Mouse (Mus musculus): ENCODE data around the gene Olfr427.
"Not testable (repeated sequence)": the region's sequence is repeated elsewhere in the genome, so short reads cannot be mapped to it uniquely, and the experiment has no call there.

The Olfr427 gene

DNA sequence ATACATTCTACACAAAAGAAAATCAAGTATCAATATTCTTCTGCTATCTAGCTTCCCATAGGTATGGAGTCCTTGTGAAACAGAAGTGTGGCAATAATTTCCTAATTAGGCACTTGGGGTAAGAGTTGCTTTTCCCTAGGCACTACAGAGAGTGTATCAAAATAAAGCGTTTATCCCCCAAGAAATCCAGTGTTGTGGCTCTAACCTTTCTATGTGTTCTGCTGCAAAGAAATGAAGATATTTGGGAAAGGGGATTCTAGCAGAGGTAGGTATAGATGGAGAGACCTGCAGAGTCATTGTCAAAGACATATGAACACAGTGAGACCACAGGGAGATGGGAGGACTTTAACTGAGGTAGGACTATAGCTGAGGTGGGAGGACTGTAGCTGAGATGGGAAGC lies at the start of gene Olfr427:
TSS of gene Olfr427 (plus strand) at position 301 of the 400 bp plus-strand sequence.
- no peak for DNase-seq (ENCODE audit: extremely low spot score, low spot score)

DNA sequence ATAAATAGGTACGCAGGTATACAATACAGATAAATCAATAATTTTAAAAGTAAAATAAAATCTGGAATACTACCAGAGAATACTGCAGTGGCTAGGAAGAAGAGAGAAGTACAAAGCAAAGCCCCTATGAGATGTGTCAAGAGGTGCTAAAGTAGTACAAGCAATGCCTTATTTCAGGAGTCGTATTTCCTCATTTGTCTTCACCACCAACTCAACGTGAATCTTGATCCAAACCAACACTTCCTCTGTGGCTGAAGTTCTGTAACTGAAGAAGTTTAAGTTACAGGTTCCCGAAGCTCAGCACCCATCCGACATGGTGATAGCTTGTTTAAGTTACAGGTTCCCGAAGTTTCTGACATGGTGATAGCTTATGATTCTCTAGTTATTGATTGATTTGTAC lies 48.5 kb upstream of the Olfr427 start:
- not testable (repeated sequence) for DNase-seq (ENCODE audit: extremely low spot score, low spot score)

DNA sequence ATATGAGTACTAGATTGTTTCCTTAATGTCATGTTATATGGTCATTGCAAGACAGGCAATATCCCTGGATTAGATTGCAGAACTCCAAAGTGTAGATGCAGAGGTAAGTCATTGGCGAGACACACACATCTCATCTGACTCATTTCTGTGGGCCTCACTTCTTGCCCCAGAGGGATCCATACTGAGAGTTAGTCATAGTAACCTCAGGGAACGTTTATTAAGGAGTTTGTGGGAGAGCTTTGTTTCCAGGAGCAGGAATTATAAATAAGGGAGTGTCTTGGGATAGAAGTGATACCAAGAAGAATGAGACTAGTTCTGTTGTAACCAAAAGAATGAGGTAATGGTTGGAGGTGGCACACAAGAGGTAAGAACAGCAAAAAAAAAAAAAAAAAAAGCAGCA lies 47.8 kb upstream of the Olfr427 start, which contains the start of gene Olfr432:
TSS of gene Olfr432 (plus strand) at position 313 of the 400 bp plus-strand sequence.
- no peak for DNase-seq (ENCODE audit: extremely low spot score, low spot score)

DNA sequence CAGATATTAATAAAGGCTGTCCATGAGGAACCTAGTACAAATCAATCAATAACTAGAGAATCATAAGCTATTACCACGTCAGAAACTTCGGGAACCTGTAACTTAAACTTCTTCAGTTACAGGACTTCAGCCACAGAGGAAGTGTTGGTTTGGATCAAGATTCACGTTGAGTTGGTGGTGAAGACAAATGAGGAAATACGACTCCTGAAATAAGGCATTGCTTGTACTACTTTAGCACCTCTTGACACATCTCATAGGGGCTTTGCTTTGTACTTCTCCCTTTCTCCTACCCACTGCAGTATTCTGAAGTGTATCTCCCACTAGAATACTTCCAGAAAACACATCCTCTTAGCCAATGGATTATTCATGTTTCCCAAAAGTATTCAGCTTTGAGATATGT lies 47.3 kb upstream of the Olfr427 start:
- not testable (repeated sequence) for DNase-seq (ENCODE audit: extremely low spot score, low spot score)

DNA sequence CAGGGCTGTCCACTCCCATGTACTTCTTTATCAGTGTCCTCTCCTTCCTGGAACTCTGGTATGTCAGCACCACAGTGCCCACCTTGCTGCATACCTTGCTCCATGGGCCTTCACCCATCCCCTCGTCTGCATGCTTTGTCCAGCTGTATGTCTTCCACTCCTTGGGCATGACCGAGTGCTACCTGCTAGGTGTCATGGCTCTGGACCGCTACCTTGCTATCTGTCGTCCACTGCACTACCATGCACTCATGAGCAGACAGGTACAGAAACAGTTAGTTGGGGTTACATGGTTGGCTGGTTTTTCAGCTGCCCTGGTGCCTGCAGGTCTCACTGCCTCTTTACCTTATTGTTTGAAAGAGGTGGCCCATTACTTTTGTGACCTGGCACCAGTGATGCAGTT lies 46.2 kb upstream of the Olfr427 start:
- DNase-seq (ENCODE audit: extremely low spot score, low spot score), result no peak

DNA sequence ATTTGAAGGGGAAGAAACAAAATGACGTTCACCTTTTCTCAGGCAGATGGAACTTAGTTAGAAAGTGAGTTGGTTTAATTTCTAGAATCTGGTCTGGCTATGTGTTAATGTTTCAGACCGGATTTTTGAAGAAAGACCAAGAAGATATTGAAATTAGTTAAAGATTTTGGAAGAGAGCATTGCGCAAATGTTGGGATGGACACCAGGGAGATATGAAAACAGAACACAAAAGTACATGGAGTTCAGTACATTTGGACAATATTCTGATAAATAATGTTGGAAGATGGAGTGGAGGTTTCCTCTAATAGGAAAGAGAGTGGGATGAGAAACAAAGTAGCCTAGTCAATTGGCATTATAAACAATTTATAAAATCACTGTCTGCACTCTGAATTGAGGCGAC lies 45.2 kb upstream of the Olfr427 start:
- no peak for DNase-seq (ENCODE audit: extremely low spot score, low spot score)

DNA sequence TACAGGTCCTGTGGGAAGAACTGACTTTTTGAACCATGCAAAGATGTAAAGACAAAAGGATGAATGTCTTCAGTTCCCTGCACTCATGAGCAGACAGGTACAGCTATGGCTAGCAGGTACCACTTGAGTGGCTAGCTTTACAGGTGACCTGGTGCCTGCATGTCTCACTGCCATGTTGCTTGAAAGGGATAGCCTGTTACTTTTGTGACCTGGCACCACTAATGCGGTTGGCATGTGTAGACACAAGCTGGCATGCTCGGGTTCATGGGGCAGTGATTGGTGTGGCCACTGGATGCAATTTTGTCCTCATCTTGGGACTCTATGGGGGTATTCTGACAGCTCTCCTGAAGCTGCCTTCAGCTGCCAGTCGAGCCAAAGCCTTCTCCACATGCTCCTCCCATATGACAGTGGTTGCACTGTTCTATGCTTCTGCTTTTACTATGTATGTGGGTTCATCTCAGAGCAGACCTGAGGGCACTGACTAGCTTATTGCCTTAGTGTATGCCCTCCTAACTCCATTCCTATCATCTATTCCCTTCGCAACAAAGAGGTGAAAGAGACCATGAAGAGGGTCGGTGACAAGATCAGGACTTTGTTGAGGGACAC lies 44.7 kb upstream of the Olfr427 start:
- DNase-seq (ENCODE audit: extremely low spot score, low spot score), result no peak

DNA sequence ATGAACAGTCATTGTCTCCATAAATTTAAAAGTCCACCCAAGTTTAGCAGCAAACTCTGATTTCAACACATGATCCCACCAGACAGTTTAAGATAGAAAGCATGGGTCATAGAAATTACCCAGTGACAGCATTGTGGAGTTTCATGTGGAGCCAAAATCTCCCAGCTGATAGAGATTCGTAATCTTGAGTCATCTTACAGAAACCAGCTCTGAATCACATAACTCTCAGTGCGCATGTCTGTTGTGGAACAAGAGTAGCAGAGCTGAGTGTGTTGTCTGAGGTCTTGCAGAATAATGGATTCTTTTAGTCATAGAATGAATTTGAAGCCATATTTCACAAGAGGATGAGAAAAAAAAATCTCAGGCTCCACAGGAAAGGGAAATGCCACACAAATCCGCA lies 43.7 kb upstream of the Olfr427 start:
- no peak for DNase-seq (ENCODE audit: extremely low spot score, low spot score)

- no peak for DNase-seq (ENCODE audit: extremely low spot score, low spot score)
Observed at GRCm38 (mm10) chr1:174055248-174055647, 41.4 kb upstream of the Olfr427 start.

- no peak for DNase-seq (ENCODE audit: extremely low spot score, low spot score)
Observed at GRCm38 (mm10) chr1:174066305-174066704, 30.4 kb upstream of the Olfr427 start, which contains the start of gene Olfr430. TSS of gene Olfr430 (plus strand) at chr1:174066605.

DNA sequence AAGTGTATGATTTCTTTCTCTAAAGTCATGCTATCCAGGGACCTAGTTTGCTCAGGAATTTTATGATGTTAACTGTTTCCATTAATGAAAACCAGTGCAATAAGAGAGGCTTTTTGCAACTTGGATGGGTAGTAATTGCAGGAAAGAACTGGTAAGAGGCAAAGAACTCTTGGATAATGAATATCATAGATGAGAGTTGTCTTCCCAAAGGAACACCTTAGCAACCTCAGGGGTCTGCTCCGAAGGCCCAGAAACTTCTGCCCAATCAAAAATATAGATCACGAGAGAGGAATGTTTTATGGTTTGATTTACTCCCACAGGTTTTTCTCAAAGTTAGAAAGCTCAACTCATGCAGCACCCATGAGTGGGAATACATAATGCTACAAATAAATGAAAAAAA lies 12.7 kb upstream of the Olfr427 start, which contains the start of gene Olfr429:
TSS of gene Olfr429 (plus strand) at position 301 of the 400 bp plus-strand sequence.
- no peak for DNase-seq (ENCODE audit: extremely low spot score, low spot score)

DNA sequence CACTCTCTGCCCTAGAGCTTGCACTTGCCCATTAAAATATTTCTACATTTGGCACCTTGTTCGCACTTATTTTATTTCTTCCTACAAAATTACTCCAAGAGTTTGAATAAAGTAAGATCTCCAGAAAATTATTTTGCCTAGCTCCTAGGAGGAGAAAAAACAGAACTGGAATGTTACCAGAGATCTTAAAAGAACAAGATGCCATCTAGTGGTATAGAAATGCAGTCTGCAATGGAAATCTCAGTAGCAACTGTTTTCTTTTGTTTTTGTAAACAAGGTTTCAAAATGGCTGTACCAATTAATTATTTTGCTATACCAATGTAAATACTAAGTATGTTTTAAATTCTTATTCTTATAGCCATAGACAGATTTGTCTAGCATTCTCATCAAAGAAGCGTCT lies 7.0 kb downstream of the Olfr427 start:
- no peak for DNase-seq (ENCODE audit: extremely low spot score, low spot score)

DNA sequence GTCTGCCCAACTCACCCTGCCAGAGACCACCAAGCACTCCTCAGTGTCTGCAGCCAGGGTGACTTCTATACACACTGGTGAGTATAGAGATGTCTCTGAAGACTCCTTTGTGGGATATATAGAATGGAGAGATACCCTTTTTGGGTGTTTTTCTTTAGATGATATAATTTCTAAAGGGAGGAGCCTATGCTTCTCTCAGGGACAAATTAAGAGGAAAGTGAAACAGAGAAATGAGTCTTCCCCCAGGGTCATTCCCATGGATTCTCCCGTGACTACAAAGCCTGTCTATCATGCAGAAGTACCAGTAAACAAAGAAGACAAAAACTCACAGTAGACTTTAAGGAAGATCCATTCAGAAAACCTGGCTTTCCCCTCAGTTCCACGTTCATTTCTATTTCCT lies 24.4 kb downstream of the Olfr427 start, which contains the start of gene Olfr231:
TSS of gene Olfr231 (minus strand) at position 101 of the 400 bp plus-strand sequence.
- no peak for DNase-seq (ENCODE audit: extremely low spot score, low spot score)

GRCm38 (mm10) chr1:174131217-174131616 lies 34.5 kb downstream of the Olfr427 start, which contains the start of gene Olfr424:
TSS of gene Olfr424 (plus strand) at chr1:174131517.
- no peak for DNase-seq (ENCODE audit: extremely low spot score, low spot score)

DNA sequence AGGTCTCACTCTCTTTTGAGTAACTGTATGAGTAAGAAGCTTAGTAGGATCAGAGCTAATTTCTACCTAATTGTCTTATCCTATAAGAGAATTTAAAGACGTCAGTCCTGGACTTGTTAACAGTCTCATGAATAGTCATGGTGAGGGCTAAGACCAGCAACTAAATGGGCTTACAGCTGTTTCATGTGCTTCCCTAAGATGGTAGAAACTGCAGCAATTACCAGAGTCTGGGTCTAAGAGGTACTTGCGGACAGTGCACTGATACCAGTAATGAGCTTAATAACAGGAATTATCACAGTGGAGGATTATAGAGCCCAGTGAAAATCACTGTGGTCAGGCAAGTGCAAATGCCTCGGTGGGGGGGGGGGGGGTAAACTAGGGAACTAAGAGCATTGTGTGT lies 35.3 kb downstream of the Olfr427 start:
- DNase-seq (ENCODE audit: extremely low spot score, low spot score), result no peak

DNA sequence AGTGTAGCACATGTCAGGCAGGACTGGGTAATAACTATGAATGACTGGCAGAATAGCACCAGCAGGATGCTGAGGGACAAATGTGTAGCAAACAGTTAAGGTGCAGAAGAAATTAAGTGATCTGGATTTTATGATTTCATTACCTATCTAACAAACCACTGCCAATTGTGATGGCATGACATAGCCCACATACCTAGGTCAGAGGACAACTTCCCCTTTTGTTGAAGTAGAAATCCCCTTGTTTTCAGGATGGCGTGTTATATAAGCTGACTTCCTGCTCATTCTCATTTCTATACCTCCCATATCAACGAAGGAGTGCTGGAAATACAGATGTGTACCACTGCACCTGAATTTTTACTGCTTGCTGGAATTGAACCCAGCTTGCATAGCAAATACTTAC lies 44.7 kb downstream of the Olfr427 start:
- no peak for DNase-seq (ENCODE audit: extremely low spot score, low spot score)

GRCm38 (mm10) chr1:174146696-174147095 lies 50.0 kb downstream of the Olfr427 start:
- DNase-seq (ENCODE audit: extremely low spot score, low spot score), result no peak

GRCm38 (mm10) chr1:174149289-174149688 lies 52.6 kb downstream of the Olfr427 start:
- no peak for DNase-seq (ENCODE audit: extremely low spot score, low spot score)
